Mouse (Mus musculus) stomach, postnatal 0 days (tissue): Measurements from ENCODE around the gene Nenf.

Experiments
- CTCF ChIP-seq: IDR thresholded peaks from 2 replicates; pipeline ENCODE4 v1.5.1; 2016; ENCODE audit warnings: antibody characterized with exemption, low read depth, mild to moderate bottlenecking, moderate library complexity
- EP300 ChIP-seq: optimal IDR thresholded peaks from 2 replicates; pipeline ENCODE3; 2016; ENCODE audit warnings: antibody characterized with exemption

GRCm38 (mm10) chr1:191313926-191314325 is 4.1 kb downstream of the Nenf start:
- TF ChIP-seq CTCF (no peak), EP300 (no peak)
